8 mouse cellular contexts compared by ENCODE assay signal in genomic region chr14:61648685-61649504, GRCm38 (mm10). TPM values are rescaled to one million over a fixed set of nuclear protein-coding genes. Genes with fewer than 3 reads are reported as not detected.
DNase-seq lines count a peak whose midpoint lies in the region; ATAC-seq and TF ChIP-seq lines count a peak whose summit lies in the region.

No protein-coding gene starts in this region.

- peak; percentile 96 for ATAC-seq in forebrain, postnatal 0 days
- ATAC-seq in hematopoietic stem cell, adult 5-6 weeks (replicated peaks in 1 of 2; ENCODE audit: insufficient read depth in 1 of 2, low FRiP score in 2 of 2, low TSS enrichment in 1 of 2, low read depth in 1 of 2, poor library complexity in 2 of 2, severe bottlenecking in 2 of 2): peak; percentile 89
- ATAC-seq in lung, embryonic 16.5 days (ENCODE audit: low read depth): peak; percentile 95

- H3K27me3 ChIP-seq in MEL (ENCODE audit: control insufficient read depth in 1 of 2, insufficient read depth in 2 of 2, low read length in 2 of 2): no peaks in the 10 kb centered on the region
- H3K27me3 ChIP-seq in cerebellum, adult 2 months (ENCODE audit: control insufficient read depth, insufficient read depth, low read length): no peaks in the 10 kb centered on the region
- no peaks in the 10 kb centered on the region for H3K27me3 ChIP-seq in forebrain, postnatal 0 days (ENCODE audit: insufficient read depth, low read length)
- no peaks in the 10 kb centered on the region for H3K27me3 ChIP-seq in lung, embryonic 16.5 days (ENCODE audit: control insufficient read depth, insufficient read depth, low read depth, low read length)

- H3K4me3 ChIP-seq in MEL (ENCODE audit: control insufficient read depth in 1 of 2, insufficient read depth in 1 of 2, low read depth in 2 of 2, low read length in 2 of 2): peak overlapping the region; percentile 90 to 91
- peak overlapping the region; percentile 76 for H3K4me3 ChIP-seq in cerebellum, adult 2 months (replicated peaks; ENCODE audit: insufficient read depth, low read depth, low read length)
- peak overlapping the region; percentile 87 for H3K4me3 ChIP-seq in forebrain, postnatal 0 days (ENCODE audit: low read depth, low read length)
- H3K4me3 ChIP-seq in lung, embryonic 16.5 days (ENCODE audit: low read length): peak overlapping the region; percentile 94

- H3K9me3 ChIP-seq in MEL (replicated peaks; ENCODE audit: insufficient read depth, low read length): no peaks in the 10 kb centered on the region
- no peaks in the 10 kb centered on the region for H3K9me3 ChIP-seq in forebrain, postnatal 0 days (ENCODE audit: low read length)
- H3K9me3 ChIP-seq in lung, embryonic 16.5 days (ENCODE audit: control insufficient read depth, low read length): no peaks in the 10 kb centered on the region

- H3K9ac ChIP-seq in MEL (ENCODE audit: control insufficient read depth, low read depth, low read length, poor library complexity, severe bottlenecking): peak overlapping the region; percentile 92
- H3K9ac ChIP-seq in forebrain, postnatal 0 days: peak overlapping the region; percentile 72
- H3K9ac ChIP-seq in lung, embryonic 16.5 days (ENCODE audit: low read length): peak overlapping the region; percentile 97

- TF ChIP-seq EP300 in MEL (IDR thresholded peaks at IDR 0.05; ENCODE audit: low read depth in 1 of 2, low read length in 2 of 2): peak in 1 of 2 experiments; percentile 46; a peak in 2 of 4 replicates

- peak overlapping the region; percentile 79 for H3K4me2 ChIP-seq in forebrain, postnatal 0 days (ENCODE audit: low read depth)
- H3K4me2 ChIP-seq in lung, embryonic 16.5 days (ENCODE audit: low read depth, low read length): peak overlapping the region; percentile 85

- peak overlapping the region; percentile 92 for H3K27ac ChIP-seq in MEL (ENCODE audit: control insufficient read depth, low read depth, low read length)
- H3K27ac ChIP-seq in cerebellum, adult 2 months (ENCODE audit: insufficient read depth, low read length): peak overlapping the region; percentile 61
- H3K27ac ChIP-seq in forebrain, postnatal 0 days (ENCODE audit: low read depth, low read length): peak overlapping the region; percentile 90
- H3K27ac ChIP-seq in lung, embryonic 16.5 days (ENCODE audit: low read length): peak overlapping the region; percentile 98

- peaks cover 27% of the 10 kb centered on the region for H3K79me2 ChIP-seq in MEL (ENCODE audit: control insufficient read depth, insufficient read depth, low read length, poor library complexity)

- peaks cover 5 to 26% of the 10 kb centered on the region in 2 experiments; a peak in 3 of 4 replicates for H3K36me3 ChIP-seq in MEL (ENCODE audit: control insufficient read depth in 1 of 2, insufficient read depth in 2 of 2, low read length in 2 of 2)
- H3K36me3 ChIP-seq in forebrain, postnatal 0 days (ENCODE audit: insufficient read depth): no peaks in the 10 kb centered on the region
- H3K36me3 ChIP-seq in lung, embryonic 16.5 days (ENCODE audit: control insufficient read depth, insufficient read depth, low read length): no peaks in the 10 kb centered on the region

- TF ChIP-seq RAD21 in MEL (IDR thresholded peaks at IDR 0.05; ENCODE audit: low read depth, low read length): no peak

- TF ChIP-seq CTCF in MEL (IDR thresholded peaks at IDR 0.05 in 2 of 3, conservative IDR thresholded peaks at IDR 0.05 in 1 of 3; ENCODE audit: control insufficient read depth in 1 of 3, insufficient read depth in 1 of 3, low read depth in 2 of 3, low read length in 3 of 3, poor library complexity in 1 of 3, severe bottlenecking in 1 of 3): no peak
- no peak for TF ChIP-seq CTCF in cerebellum, adult 2 months (IDR thresholded peaks at IDR 0.05; ENCODE audit: borderline replicate concordance, insufficient read depth, low read depth, low read length)
- TF ChIP-seq CTCF in forebrain, postnatal 0 days (IDR thresholded peaks at IDR 0.05; ENCODE audit: low read depth): no peak

- H3K4me1 ChIP-seq in MEL (ENCODE audit: control insufficient read depth in 1 of 2, insufficient read depth in 2 of 2, low read length in 2 of 2): peaks cover 10 to 19% of the 10 kb centered on the region in 2 experiments
- peaks cover 4% of the 10 kb centered on the region; the same call in 1 of the 2 replicates for H3K4me1 ChIP-seq in cerebellum, adult 2 months (ENCODE audit: control insufficient read depth, insufficient read depth, low read length)
- 0 out of 2 replicates have a peak, but pooled peaks cover 3% of the 10 kb centered on the region for H3K4me1 ChIP-seq in forebrain, postnatal 0 days (ENCODE audit: insufficient read depth)
- H3K4me1 ChIP-seq in lung, embryonic 16.5 days (replicated peaks; ENCODE audit: control insufficient read depth, insufficient read depth, low read length): peaks cover 4% of the 10 kb centered on the region

- peak; percentile 97 for DNase-seq in MEL (ENCODE audit: low read depth, low spot score)
- peak; percentile 93 to 95 for DNase-seq in cerebellum, adult 2 months
- peak; percentile 99 for DNase-seq in forebrain, postnatal 0 days
- DNase-seq in layer of hippocampus, adult 9-10 months (ENCODE audit: low spot score): peak; percentile 81
- peak; percentile 86 for DNase-seq in ovary, postnatal 10 days (ENCODE audit: low spot score)
- peak; percentile 93 to 97 for DNase-seq in thymus, postnatal 10 days (ENCODE audit: low spot score in 2 of 2)

- 2% methylated on average over 62 of the region's 62 CpGs for WGBS in cerebellum, adult 2 months
- 3% methylated on average over 62 of the region's 62 CpGs for whole genome bisulfite sequencing in forebrain, postnatal 0 days
- under 1% methylated on average over 62 of the region's 62 CpGs for WGBS in lung, embryonic 16.5 days

- peak; percentile 88 to 97 for TF ChIP-seq POLR2A in MEL (IDR thresholded peaks at IDR 0.05; ENCODE audit: control insufficient read depth in 1 of 2, insufficient read depth in 1 of 2, low read depth in 1 of 2, low read length in 2 of 2, poor library complexity in 1 of 2)
- peak; percentile 91 for TF ChIP-seq POLR2A in cerebellum, adult 2 months (IDR thresholded peaks at IDR 0.05; ENCODE audit: borderline replicate concordance, insufficient read depth, low read length)

TF ChIP-seq in MEL, 35 proteins besides CTCF, POLR2A, EP300 and RAD21 (continues in another document):
- TF ChIP-seq E2F4 (IDR thresholded peaks at IDR 0.05; ENCODE audit: borderline replicate concordance, low read depth, low read length) (peak; percentile 89; the same call in 1 of the 2 replicates), TCF12 (IDR thresholded peaks at IDR 0.05; ENCODE audit: low read depth, low read length) (peak; percentile 63; the same call in 1 of the 2 replicates), BHLHE40 (IDR thresholded peaks at IDR 0.05; ENCODE audit: borderline replicate concordance, low read depth, low read length) (no peak), MAFK (IDR thresholded peaks at IDR 0.05; ENCODE audit: borderline replicate concordance, low read depth, low read length) (no peak), MYB (IDR thresholded peaks at IDR 0.05; ENCODE audit: low read depth, low read length) (0 out of 2 replicates have a peak, but pooled peaks have one; percentile 23), HCFC1 (IDR thresholded peaks at IDR 0.05; ENCODE audit: low read depth, low read length) (peak; percentile 81), TAL1 (IDR thresholded peaks at IDR 0.05; ENCODE audit: low read length) (no peak), KAT2A (conservative IDR thresholded peaks at IDR 0.05; ENCODE audit: low read depth, low read length) (peak; percentile 53; the same call in 1 of the 2 replicates), ZNF384 (IDR thresholded peaks at IDR 0.05; ENCODE audit: low read depth, low read length) (no peak), SMC3 (IDR thresholded peaks at IDR 0.05; ENCODE audit: low read depth, low read length) (0 out of 2 replicates have a peak, but pooled peaks have one; percentile 8), RCOR1 (IDR thresholded peaks at IDR 0.05; ENCODE audit: low read depth, low read length) (no peak), ETS1 (IDR thresholded peaks at IDR 0.05; ENCODE audit: low read depth, low read length) (peak; percentile 75), ZKSCAN1 (IDR thresholded peaks at IDR 0.05; ENCODE audit: low read depth, low read length) (no peak), JUND (IDR thresholded peaks at IDR 0.05; ENCODE audit: low read depth, low read length) (no peak), ELF1 (IDR thresholded peaks at IDR 0.05; ENCODE audit: low read depth, low read length) (peak; percentile 72), NRF1 (IDR thresholded peaks at IDR 0.05; ENCODE audit: insufficient read depth, low read depth, low read length, poor library complexity, severe bottlenecking) (peak; percentile 100), POLR2AphosphoS2 (IDR thresholded peaks at IDR 0.05; ENCODE audit: low read length) (peak; percentile 97), NELFE (IDR thresholded peaks at IDR 0.05; ENCODE audit: low read depth, low read length) (peak; percentile 97), USF2 (IDR thresholded peaks at IDR 0.05; ENCODE audit: borderline replicate concordance in 1 of 2, insufficient read depth in 1 of 2, low read depth in 1 of 2, low read length in 2 of 2) (no peak), UBTF (IDR thresholded peaks at IDR 0.05; ENCODE audit: borderline replicate concordance, insufficient read depth, low read depth, low read length) (no peak), GATA1 (IDR thresholded peaks at IDR 0.05; ENCODE audit: low read depth, low read length) (no peak), CHD2 (IDR thresholded peaks at IDR 0.05; ENCODE audit: low read length) (no peak)

RNA-seq across cellular contexts. Expression of gene Kcnrg, which starts 41.6 kb away (rescaled TPM):
- 0.04 TPM in 1 of 2 replicates, not detected in the other for total RNA-seq in MEL (2012; rRNA removed)
- polyA plus RNA-seq in MEL (2012; ENCODE audit: insufficient read depth in 1 of 2, insufficient read length in 2 of 2, low read depth in 1 of 2, low replicate concordance in 2 of 2, missing spikeins in 1 of 2): under 1 TPM in 1 of 2 experiments, not detected in 1; 0.15 TPM
- polyA plus RNA-seq in cerebellum, adult 2 months (2012; rRNA removed): 0.51 and 0.73 TPM in 2 replicates
- total RNA-seq in forebrain, postnatal 0 days (2014; rRNA removed): 4.1 and 4.4 TPM in 2 replicates
- polyA plus RNA-seq in forebrain, postnatal 0 days (2015; fragmentation: Nextera tagmentation; extraction: Ambion mirVana): 1.6 and 2.6 TPM in 2 replicates
- 0.94 and 2.6 TPM in 2 replicates for total RNA-seq in hematopoietic stem cell, adult 5-6 weeks (2017)
- polyA plus RNA-seq in lung, embryonic 16.5 days (2015; fragmentation: Nextera tagmentation; extraction: Ambion mirVana): 1.4 and 2.6 TPM in 2 replicates

RNA-seq across cellular contexts. Expression of gene Trim13, which starts 50.8 kb away (rescaled TPM):
- total RNA-seq in MEL (2012; rRNA removed): 5.4 and 5.9 TPM in 2 replicates
- polyA plus RNA-seq in MEL (2012; ENCODE audit: insufficient read depth in 1 of 2, insufficient read length in 2 of 2, low read depth in 1 of 2, low replicate concordance in 2 of 2, missing spikeins in 1 of 2): 1 to 10 TPM in 1 of 2 experiments, not detected in 1; 4.8 TPM
- 14.6 and 16.7 TPM in 2 replicates for polyA plus RNA-seq in cerebellum, adult 2 months (2012; rRNA removed)
- total RNA-seq in forebrain, postnatal 0 days (2014; rRNA removed): 29.0 and 32.4 TPM in 2 replicates
- 44.0 and 46.0 TPM in 2 replicates for polyA plus RNA-seq in forebrain, postnatal 0 days (2015; fragmentation: Nextera tagmentation; extraction: Ambion mirVana)
- total RNA-seq in hematopoietic stem cell, adult 5-6 weeks (2017): 36.3 and 42.7 TPM in 2 replicates
- polyA plus RNA-seq in lung, embryonic 16.5 days (2015; fragmentation: Nextera tagmentation; extraction: Ambion mirVana): 16.8 TPM in 2 replicates

Comparison
In these comparisons a context has a peak if more than half of its experiments do, and no peak if none do; other contexts are left out.
1. Peak in every context shown above with its lines: DNase-seq, ATAC-seq, H3K4me3 ChIP-seq and H3K27ac ChIP-seq.